Comparison of ENCODE assay signal across 8 mouse cellular contexts in genomic region chr6:147116579-147116978, GRCm38 (mm10). TPM values are rescaled to one million over a fixed set of nuclear protein-coding genes. Genes with fewer than 3 reads are reported as not detected.
DNase-seq lines count a peak whose midpoint lies in the region; ATAC-seq lines count a peak whose summit lies in the region.

No protein-coding gene starts in this region.

- WGBS in heart, embryonic 11.5 days (ENCODE audit: insufficient replicate concordance), result 7% methylated on average over 10 of the region's 10 CpGs
- 12% methylated on average over 10 of the region's 10 CpGs for WGBS in limb, embryonic 10.5 days
- WGBS in midbrain, embryonic 15.5 days, result 10% methylated on average over 10 of the region's 10 CpGs

- peak; percentile 76 to 96 for DNase-seq in heart, adult 18-20 months
- peak; percentile 83 to 88 for DNase-seq in cerebellum, postnatal 36 days
- DNase-seq in gastrocnemius, adult 8-10 months (ENCODE audit: low spot score in 2 of 2), result peak; percentile 70 to 72
- peak; percentile 72 to 91 for DNase-seq in kidney, adult 8-10 months
- DNase-seq in limb, embryonic 10.5 days (ENCODE audit: low spot score), result peak; percentile 87
- DNase-seq in spleen, adult 18-20 months, result peak; percentile 36 to 78

- H3K4me1 ChIP-seq in heart, embryonic 11.5 days (ENCODE audit: control insufficient read depth, insufficient read depth, low read length), result no peaks in the 10 kb centered on the region; the same call in 1 of the 2 replicates
- 0 out of 2 replicates have a peak, but pooled peaks cover 7% of the 10 kb centered on the region for H3K4me1 ChIP-seq in limb, embryonic 10.5 days
- H3K4me1 ChIP-seq in midbrain, embryonic 15.5 days, result no peaks in the 10 kb centered on the region

- ATAC-seq in heart, embryonic 11.5 days (replicated peaks; ENCODE audit: insufficient number of reproducible peaks, low FRiP score, low TSS enrichment), result no peak
- peak; percentile 69 for ATAC-seq in midbrain, embryonic 15.5 days (replicated peaks)

- H3K27me3 ChIP-seq in heart, embryonic 11.5 days (ENCODE audit: control insufficient read depth, insufficient read depth, low read length), result no peaks in the 10 kb centered on the region
- H3K27me3 ChIP-seq in limb, embryonic 10.5 days (ENCODE audit: low read depth, poor library complexity, severe bottlenecking), result no peaks in the 10 kb centered on the region
- H3K27me3 ChIP-seq in midbrain, embryonic 15.5 days (replicated peaks), result no peaks in the 10 kb centered on the region

- no peak overlapping the region for H3K4me3 ChIP-seq in heart, embryonic 11.5 days (ENCODE audit: low read depth, low read length)
- no peak overlapping the region for H3K4me3 ChIP-seq in limb, embryonic 10.5 days
- no peak overlapping the region for H3K4me3 ChIP-seq in midbrain, embryonic 15.5 days

- no peaks in the 10 kb centered on the region for H3K9me3 ChIP-seq in heart, embryonic 11.5 days (replicated peaks; ENCODE audit: control insufficient read depth, low read length)
- no peaks in the 10 kb centered on the region for H3K9me3 ChIP-seq in limb, embryonic 10.5 days (replicated peaks)
- no peaks in the 10 kb centered on the region for H3K9me3 ChIP-seq in midbrain, embryonic 15.5 days

- H3K36me3 ChIP-seq in heart, embryonic 11.5 days (ENCODE audit: control insufficient read depth, insufficient read depth, low read length), result no peaks in the 10 kb centered on the region
- peaks cover 6% of the 10 kb centered on the region for H3K36me3 ChIP-seq in limb, embryonic 10.5 days
- H3K36me3 ChIP-seq in midbrain, embryonic 15.5 days (replicated peaks), result no peaks in the 10 kb centered on the region

- H3K9ac ChIP-seq in heart, embryonic 11.5 days (ENCODE audit: low read depth, low read length), result no peak overlapping the region
- no peak overlapping the region for H3K9ac ChIP-seq in midbrain, embryonic 15.5 days

- H3K27ac ChIP-seq in heart, embryonic 11.5 days (ENCODE audit: low read depth, low read length), result no peak overlapping the region
- H3K27ac ChIP-seq in limb, embryonic 10.5 days, result no peak overlapping the region
- H3K27ac ChIP-seq in midbrain, embryonic 15.5 days, result no peak overlapping the region

- H3K4me2 ChIP-seq in heart, embryonic 11.5 days, result no peak overlapping the region
- H3K4me2 ChIP-seq in midbrain, embryonic 15.5 days, result no peak overlapping the region

RNA-seq across cellular contexts. Expression of gene Klhl42, which starts 25.4 kb away (rescaled TPM):
- 1 to 10 TPM; 4.2 to 5.0 TPM for total RNA-seq in heart, adult 18-20 months (2021)
- 6.2 and 6.3 TPM in 2 replicates for polyA plus RNA-seq in heart, embryonic 11.5 days (2014; fragmentation: Nextera tagmentation; extraction: Ambion mirVana)
- total RNA-seq in gastrocnemius, adult 8-10 months (2022), result 1 to 10 TPM; 1.2 to 2.0 (median 1.4) TPM
- 6.3 and 6.9 TPM in 2 replicates for polyA plus RNA-seq in limb, embryonic 10.5 days (2016; fragmentation: Nextera tagmentation; extraction: Ambion mirVana)
- 7.5 and 7.6 TPM in 2 replicates for polyA plus RNA-seq in midbrain, embryonic 15.5 days (2015; fragmentation: Nextera tagmentation; extraction: Ambion mirVana)

RNA-seq across cellular contexts. Expression of gene Mansc4, which starts 29.7 kb away (rescaled TPM):
- total RNA-seq in heart, adult 18-20 months (2021), result not detected
- 0.37 and 0.59 TPM in 2 replicates for polyA plus RNA-seq in heart, embryonic 11.5 days (2014; fragmentation: Nextera tagmentation; extraction: Ambion mirVana)
- under 1 TPM in 2 of 4 experiments, not detected in 2; 0.27 to 0.29 TPM for total RNA-seq in gastrocnemius, adult 8-10 months (2022)
- 1.0 and 2.2 TPM in 2 replicates for polyA plus RNA-seq in limb, embryonic 10.5 days (2016; fragmentation: Nextera tagmentation; extraction: Ambion mirVana)
- polyA plus RNA-seq in midbrain, embryonic 15.5 days (2015; fragmentation: Nextera tagmentation; extraction: Ambion mirVana), result 0.89 and 1.0 TPM in 2 replicates
